Mouse (Mus musculus): ENCODE results near the gene Ptprn2.

GRCm38 (mm10) chr12:116481921-116482320 lies 3.6 kb upstream of the Ptprn2 start:
- no peak for TF ChIP-seq POLR2A (IDR thresholded peaks at IDR 0.05; ENCODE audit: control insufficient read depth, low read depth, low read length)
- no peak for TF ChIP-seq CTCF (IDR thresholded peaks at IDR 0.05; ENCODE audit: control insufficient read depth, insufficient read depth, insufficient replicate concordance, low read depth, low read length)
